Mouse (Mus musculus) hindbrain, embryonic 12.5 days (tissue): ENCODE measurements around the gene Med13l. TPM values are rescaled to one million over a fixed set of nuclear protein-coding genes. Genes with fewer than 3 reads are reported as not detected.

Experiments used
- ATAC-seq: fragments of 200-750 bp; cut with Nextera tagmentation; 2 replicates; pipeline ENCODE4 v1.8.0; 2017; ENCODE audit warnings: moderate TSS enrichment; ENCODE audit not compliant: low FRiP score
- H3K27ac ChIP-seq: fragments of 300-500 bp; sonication (generic); 2 replicates; pipeline ENCODE4 v1.5.1; 2016; ENCODE audit warnings: mild to moderate bottlenecking
- H3K27me3 ChIP-seq: fragments of 300-500 bp; sonication (generic); 2 replicates; pipeline ENCODE4 v1.6.1; 2016; ENCODE audit warnings: mild to moderate bottlenecking
- H3K36me3 ChIP-seq: fragments of 300-500 bp; sonication (generic); 2 replicates; pipeline ENCODE4 v1.6.1; 2016; ENCODE audit warnings: mild to moderate bottlenecking
- H3K4me1 ChIP-seq: fragments of 300-500 bp; sonication (generic); 2 replicates; pipeline ENCODE4 v1.6.1; 2016
- H3K4me2 ChIP-seq: fragments of 300-500 bp; sonication (generic); replicated peaks from 2 replicates; pipeline ENCODE4 v1.6.1; 2016; ENCODE audit warnings: mild to moderate bottlenecking
- H3K4me3 ChIP-seq: fragments of 300-500 bp; sonication (generic); 2 replicates; pipeline ENCODE4 v1.5.1; 2016; ENCODE audit warnings: mild to moderate bottlenecking
- H3K9ac ChIP-seq: fragments of 300-500 bp; sonication (generic); 2 replicates; pipeline ENCODE4 v1.6.1; 2016; ENCODE audit warnings: mild to moderate bottlenecking, moderate library complexity
- H3K9me3 ChIP-seq: fragments of 300-500 bp; sonication (generic); replicated peaks from 2 replicates; pipeline ENCODE4 v1.6.1; 2016; ENCODE audit warnings: mild to moderate bottlenecking
- WGBS: fragments of 180-500 bp; shearing (Covaris S2); methylation state at CpG from one replicate; pipeline ENCODE4 v1.1.7; 2016; 5-methylcytosine and 5-hydroxymethylcytosine counted together
- polyA plus RNA-seq: library from polyadenylated mRNA; unstranded; fragments of >200 nt; fragmentation: Nextera tagmentation; extraction: Ambion mirVana; gene quantifications from 2 replicates; pipeline ENCODE4 v1.2.1, GENCODE M21; 2016

The Med13l gene
- polyA plus RNA-seq, 1 experiment from 2014 or later, result 18.7 TPM

GRCm38 (mm10) chr5:118743067-118743466, 182.6 kb downstream of the Med13l start:
- Histone ChIP-seq H3K27ac (no peak overlapping the region), H3K9me3 (peaks cover 7% of the 10 kb centered on the region), H3K9ac (no peak overlapping the region), H3K4me2 (no peak overlapping the region), H3K4me1 (no peaks in the 10 kb centered on the region), H3K27me3 (no peaks in the 10 kb centered on the region), H3K4me3 (no peak overlapping the region), H3K36me3 (peaks cover 89% of the 10 kb centered on the region)
- no peak for ATAC-seq
- WGBS, result 76% methylated on average over 2 of the region's 2 CpGs

- no peak overlapping the region for H3K9ac ChIP-seq
- H3K4me3 ChIP-seq, result no peak overlapping the region
- H3K27ac ChIP-seq, result no peak overlapping the region; the same call in 1 of the 2 replicates
- no peaks in the 10 kb centered on the region for H3K27me3 ChIP-seq
- WGBS, result 92% methylated on average over 10 of the region's 10 CpGs
- H3K4me1 ChIP-seq, result no peaks in the 10 kb centered on the region
- no peak for ATAC-seq
- no peak overlapping the region for H3K4me2 ChIP-seq
- no peaks in the 10 kb centered on the region for H3K9me3 ChIP-seq
- H3K36me3 ChIP-seq, result peaks cover 87% of the 10 kb centered on the region
These were observed 186.5 kb downstream of the Med13l start for GRCm38 (mm10) chr5:118747026-118747425.

- peaks cover 12% of the 10 kb centered on the region; the same call in 1 of the 2 replicates for H3K4me1 ChIP-seq
- ATAC-seq, result no peak
- H3K4me2 ChIP-seq, result no peak overlapping the region
- no peaks in the 10 kb centered on the region for H3K9me3 ChIP-seq
- no peaks in the 10 kb centered on the region for H3K27me3 ChIP-seq
- no peak overlapping the region for H3K27ac ChIP-seq
- no peak overlapping the region for H3K4me3 ChIP-seq
- H3K36me3 ChIP-seq, result peaks cover 93% of the 10 kb centered on the region
- H3K9ac ChIP-seq, result no peak overlapping the region
- WGBS, result 68% methylated on average over 13 of the region's 13 CpGs
These were observed 191.1 kb downstream of the Med13l start for GRCm38 (mm10) chr5:118751446-118752179.

- WGBS, result 89% methylated on average over 3 of the region's 3 CpGs
- H3K27me3 ChIP-seq, result no peaks in the 10 kb centered on the region
- H3K27ac ChIP-seq, result no peak overlapping the region
- no peak overlapping the region for H3K4me3 ChIP-seq
- H3K4me2 ChIP-seq, result no peak overlapping the region
- no peak overlapping the region for H3K9ac ChIP-seq
- H3K9me3 ChIP-seq, result no peaks in the 10 kb centered on the region
- H3K4me1 ChIP-seq, result peaks cover 12% of the 10 kb centered on the region; the same call in 1 of the 2 replicates
- H3K36me3 ChIP-seq, result peaks cover 94% of the 10 kb centered on the region
- no peak for ATAC-seq
These were observed 192.4 kb downstream of the Med13l start for GRCm38 (mm10) chr5:118752868-118753267.

- H3K27ac ChIP-seq, result peak overlapping the region; percentile 19; the same call in 1 of the 2 replicates
- no peak for ATAC-seq
- peaks cover 98% of the 10 kb centered on the region for H3K36me3 ChIP-seq
- H3K4me1 ChIP-seq, result peaks cover 12% of the 10 kb centered on the region; the same call in 1 of the 2 replicates
- H3K4me3 ChIP-seq, result no peak overlapping the region
- no peaks in the 10 kb centered on the region for H3K9me3 ChIP-seq
- H3K27me3 ChIP-seq, result no peaks in the 10 kb centered on the region
- no peak overlapping the region for H3K4me2 ChIP-seq
- WGBS, result 86% methylated on average over 10 of the region's 10 CpGs
- H3K9ac ChIP-seq, result no peak overlapping the region
These were observed 193.1 kb downstream of the Med13l start for GRCm38 (mm10) chr5:118753471-118754044.

GRCm38 (mm10) chr5:118754191-118754759, 193.8 kb downstream of the Med13l start:
- Histone ChIP-seq H3K4me1 (peaks cover 12% of the 10 kb centered on the region; the same call in 1 of the 2 replicates), H3K4me3 (no peak overlapping the region), H3K9ac (no peak overlapping the region), H3K9me3 (no peaks in the 10 kb centered on the region), H3K27me3 (no peaks in the 10 kb centered on the region), H3K36me3 (peaks cover 98% of the 10 kb centered on the region), H3K4me2 (no peak overlapping the region), H3K27ac (peak overlapping the region; percentile 30; the same call in 1 of the 2 replicates)
- WGBS, result 69% methylated on average over 4 of the region's 4 CpGs
- ATAC-seq, result no peak

- Histone ChIP-seq H3K9me3 (no peaks in the 10 kb centered on the region), H3K27ac (no peak overlapping the region), H3K4me1 (peaks cover 12% of the 10 kb centered on the region; the same call in 1 of the 2 replicates), H3K9ac (no peak overlapping the region), H3K27me3 (no peaks in the 10 kb centered on the region), H3K36me3 (peaks cover 97% of the 10 kb centered on the region), H3K4me3 (no peak overlapping the region), H3K4me2 (no peak overlapping the region)
- WGBS, result 71% methylated on average over 2 of the region's 2 CpGs
- ATAC-seq, result no peak
These were observed 195.6 kb downstream of the Med13l start for GRCm38 (mm10) chr5:118756078-118756477.

- no peaks in the 10 kb centered on the region for H3K27me3 ChIP-seq
- peaks cover 97% of the 10 kb centered on the region for H3K36me3 ChIP-seq
- no peak overlapping the region for H3K4me3 ChIP-seq
- no peak overlapping the region for H3K4me2 ChIP-seq
- no peak overlapping the region for H3K27ac ChIP-seq
- no peak for ATAC-seq
- H3K9ac ChIP-seq, result no peak overlapping the region
- no peaks in the 10 kb centered on the region for H3K9me3 ChIP-seq
- peaks cover 12% of the 10 kb centered on the region; the same call in 1 of the 2 replicates for H3K4me1 ChIP-seq
- WGBS, result 69% methylated on average over 17 of the region's 17 CpGs
These were observed 197.2 kb downstream of the Med13l start for GRCm38 (mm10) chr5:118757396-118758301.

- Histone ChIP-seq H3K27me3 (no peaks in the 10 kb centered on the region), H3K4me2 (no peak overlapping the region), H3K9ac (no peak overlapping the region), H3K36me3 (peaks cover 78% of the 10 kb centered on the region), H3K4me3 (no peak overlapping the region), H3K4me1 (no peaks in the 10 kb centered on the region), H3K27ac (no peak overlapping the region), H3K9me3 (no peaks in the 10 kb centered on the region)
- 93% methylated on average over 10 of the region's 10 CpGs for WGBS
- ATAC-seq, result no peak
These were observed 200.5 kb downstream of the Med13l start for GRCm38 (mm10) chr5:118760986-118761385.

GRCm38 (mm10) chr5:118762499-118763185, 202.2 kb downstream of the Med13l start:
- Histone ChIP-seq H3K9me3 (no peaks in the 10 kb centered on the region), H3K36me3 (peaks cover 63% of the 10 kb centered on the region), H3K4me1 (no peaks in the 10 kb centered on the region), H3K4me2 (no peak overlapping the region), H3K9ac (no peak overlapping the region), H3K4me3 (no peak overlapping the region), H3K27me3 (no peaks in the 10 kb centered on the region), H3K27ac (no peak overlapping the region)
- no peak for ATAC-seq
- 90% methylated on average over 18 of the region's 18 CpGs for WGBS

GRCm38 (mm10) chr5:118763353-118763752, 202.9 kb downstream of the Med13l start:
- H3K9ac ChIP-seq, result no peak overlapping the region
- H3K36me3 ChIP-seq, result peaks cover 57% of the 10 kb centered on the region
- no peak overlapping the region for H3K4me3 ChIP-seq
- ATAC-seq, result no peak
- H3K9me3 ChIP-seq, result no peaks in the 10 kb centered on the region
- H3K27me3 ChIP-seq, result no peaks in the 10 kb centered on the region
- WGBS, result 57% methylated on average over 5 of the region's 5 CpGs
- H3K4me1 ChIP-seq, result no peaks in the 10 kb centered on the region
- no peak overlapping the region for H3K27ac ChIP-seq
- no peak overlapping the region for H3K4me2 ChIP-seq
